Mouse (Mus musculus): ENCODE data around the gene Fh1. TPM values are rescaled to one million over a fixed set of nuclear protein-coding genes. Genes with fewer than 3 reads are reported as not detected.

Gene Fh1
- polyA plus RNA-seq, 1 experiment from 2014 or later: 103 TPM

DNA sequence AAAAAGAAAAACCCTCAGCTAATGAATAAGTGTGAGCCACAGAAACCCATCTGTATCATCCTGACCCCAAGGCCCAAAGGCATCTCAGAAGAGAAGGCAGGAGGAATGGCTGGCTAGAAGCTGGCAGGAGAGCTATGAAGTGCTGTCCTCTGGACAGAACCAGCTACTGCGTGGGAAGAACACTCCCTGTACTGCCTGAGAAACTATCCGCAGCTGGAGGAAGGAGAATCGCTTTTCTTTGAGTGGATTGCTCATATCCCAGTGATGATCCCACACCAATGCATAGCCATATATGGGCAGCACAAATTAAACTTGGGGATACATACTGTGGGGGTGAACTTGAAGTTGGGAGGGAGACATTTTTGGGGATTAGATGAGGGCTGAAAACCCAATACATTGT, 16.7 kb downstream of the Fh1 start:
- Histone ChIP-seq H3K27me3 (ENCODE audit: control insufficient read depth, insufficient read depth, low read length) (no peaks in the 10 kb centered on the region), H3K27ac (replicated peaks) (no peak overlapping the region), H3K9me3 (ENCODE audit: control insufficient read depth, low read length) (no peaks in the 10 kb centered on the region), H3K9ac (ENCODE audit: low read length) (no peak overlapping the region), H3K4me3 (ENCODE audit: low read depth, low read length) (no peak overlapping the region), H3K4me2 (replicated peaks; ENCODE audit: low read depth) (no peak overlapping the region), H3K36me3 (ENCODE audit: control insufficient read depth, insufficient read depth, low read length) (peaks cover 17% of the 10 kb centered on the region), H3K4me1 (replicated peaks; ENCODE audit: control insufficient read depth, insufficient read depth) (no peaks in the 10 kb centered on the region)
- ATAC-seq (ENCODE audit: low FRiP score, low TSS enrichment) (no peak), DNase-seq (ENCODE audit: low spot score) (no peak)
- 89% methylated on average over 3 of the region's 3 CpGs for WGBS
- no peak for TF ChIP-seq EP300 (optimal IDR thresholded peaks at IDR 0.05)

DNA sequence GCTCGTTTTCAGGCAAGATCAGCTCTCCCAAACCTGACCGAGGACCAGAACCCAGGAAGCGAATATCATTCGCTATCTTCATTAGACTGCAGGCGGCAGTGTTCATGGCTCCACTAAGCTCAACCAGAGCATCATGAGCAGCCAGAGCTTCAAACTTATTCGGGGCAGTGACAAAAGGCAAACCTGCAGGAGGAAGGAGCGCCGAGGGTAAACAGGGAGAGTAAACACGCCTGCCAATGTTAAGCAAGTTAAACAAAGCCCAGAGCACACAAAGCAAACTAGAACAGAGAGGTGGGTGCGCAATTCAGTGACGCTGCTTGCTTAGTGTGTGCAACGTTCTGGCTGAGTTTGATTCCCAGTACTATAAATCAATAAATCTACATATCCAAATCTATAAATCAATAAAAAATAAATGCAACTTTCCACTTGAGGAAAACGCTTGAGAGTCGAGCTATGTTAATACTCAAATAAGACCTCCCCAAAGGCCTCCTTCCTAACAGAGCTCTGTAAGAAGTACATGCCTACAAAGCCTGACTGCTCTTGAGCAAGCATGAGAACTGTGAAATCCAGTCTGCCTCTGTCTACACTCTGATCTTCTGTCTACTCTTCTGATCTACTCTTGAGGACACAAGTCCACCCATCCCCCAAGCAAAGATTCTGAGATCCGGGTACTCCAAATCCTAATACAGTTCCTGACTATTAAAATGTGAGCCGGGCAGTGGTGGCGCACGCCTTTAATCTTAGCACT, 17.4 kb downstream of the Fh1 start:
- Histone ChIP-seq H3K9ac (ENCODE audit: low read length) (no peak overlapping the region), H3K4me3 (ENCODE audit: low read depth, low read length) (no peak overlapping the region), H3K36me3 (ENCODE audit: control insufficient read depth, insufficient read depth, low read length) (peaks cover 17% of the 10 kb centered on the region), H3K4me2 (replicated peaks; ENCODE audit: low read depth) (no peak overlapping the region), H3K9me3 (ENCODE audit: control insufficient read depth, low read length) (no peaks in the 10 kb centered on the region), H3K27ac (replicated peaks) (peak overlapping the region; percentile 45; the same call in 1 of the 2 replicates), H3K27me3 (ENCODE audit: control insufficient read depth, insufficient read depth, low read length) (no peaks in the 10 kb centered on the region), H3K4me1 (replicated peaks; ENCODE audit: control insufficient read depth, insufficient read depth) (no peaks in the 10 kb centered on the region)
- DNase-seq (ENCODE audit: low spot score) (peak; percentile 78), ATAC-seq (ENCODE audit: low FRiP score, low TSS enrichment) (peak; percentile 93)
- 62% methylated on average over 18 of the region's 18 CpGs for WGBS
- TF ChIP-seq CTCF (IDR thresholded peaks at IDR 0.05; ENCODE audit: low read depth): peak; percentile 50
- TF ChIP-seq EP300 (optimal IDR thresholded peaks at IDR 0.05): no peak

DNA sequence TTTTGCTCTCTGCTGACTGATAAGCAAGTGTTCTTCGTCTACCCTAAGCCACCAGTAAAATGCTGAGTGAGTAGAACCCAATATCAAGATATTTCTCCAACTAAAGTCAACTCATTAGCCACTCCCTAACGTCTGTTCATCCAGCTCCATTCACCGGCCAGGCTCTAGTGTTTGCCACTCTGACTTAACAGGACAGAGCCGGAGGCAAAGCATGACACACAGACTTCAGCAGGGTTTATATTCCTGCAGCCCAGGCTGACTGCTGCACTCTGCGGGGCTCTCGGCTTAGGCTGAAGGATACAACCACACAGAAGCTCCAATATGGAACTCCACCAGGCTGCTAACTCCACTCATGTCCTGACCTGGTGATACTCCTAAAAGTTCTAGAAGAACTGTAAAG, 18.1 kb downstream of the Fh1 start:
- peaks cover 21% of the 10 kb centered on the region for H3K36me3 ChIP-seq (ENCODE audit: control insufficient read depth, insufficient read depth, low read length)

DNA sequence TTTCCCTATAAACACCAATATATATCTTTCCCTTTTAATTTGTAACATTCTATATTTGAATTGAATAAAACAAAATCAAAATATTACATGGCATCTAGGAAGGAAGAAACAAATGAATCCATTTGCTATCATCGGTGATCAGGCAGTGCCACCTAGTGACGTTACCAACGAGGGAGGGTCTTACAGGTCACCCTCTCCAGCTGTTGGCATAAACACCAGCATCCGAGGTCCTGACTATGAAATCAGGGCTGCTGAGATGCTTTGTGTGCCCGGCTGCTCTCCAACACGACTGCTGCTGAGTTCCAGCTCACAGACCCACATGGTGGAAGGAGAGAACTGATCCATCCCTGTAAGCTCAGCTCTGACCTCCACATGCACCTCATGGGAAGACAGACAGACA, 22.0 kb downstream of the Fh1 start:
- ATAC-seq (ENCODE audit: low FRiP score, low TSS enrichment) (no peak), DNase-seq (ENCODE audit: low spot score) (no peak)
- no peaks in the 10 kb centered on the region for H3K9me3 ChIP-seq (ENCODE audit: control insufficient read depth, low read length)
- WGBS: 64% methylated on average over 6 of the region's 6 CpGs
- no peaks in the 10 kb centered on the region for H3K4me1 ChIP-seq (replicated peaks; ENCODE audit: control insufficient read depth, insufficient read depth)
- H3K9ac ChIP-seq (ENCODE audit: low read length): no peak overlapping the region
- H3K36me3 ChIP-seq (ENCODE audit: control insufficient read depth, insufficient read depth, low read length): peaks cover 21% of the 10 kb centered on the region
- H3K4me3 ChIP-seq (ENCODE audit: low read depth, low read length): no peak overlapping the region
- no peak overlapping the region for H3K4me2 ChIP-seq (replicated peaks; ENCODE audit: low read depth)
- no peak overlapping the region for H3K27ac ChIP-seq (replicated peaks)
- TF ChIP-seq EP300 (optimal IDR thresholded peaks at IDR 0.05) (no peak), CTCF (IDR thresholded peaks at IDR 0.05; ENCODE audit: low read depth) (peak; percentile 60)
- no peaks in the 10 kb centered on the region for H3K27me3 ChIP-seq (ENCODE audit: control insufficient read depth, insufficient read depth, low read length)

More for the DNA sequence above, 18.1 kb downstream of the Fh1 start:
- H3K4me1 ChIP-seq (replicated peaks; ENCODE audit: control insufficient read depth, insufficient read depth): no peaks in the 10 kb centered on the region
- H3K9me3 ChIP-seq (ENCODE audit: control insufficient read depth, low read length): no peaks in the 10 kb centered on the region
- H3K4me3 ChIP-seq (ENCODE audit: low read depth, low read length): no peak overlapping the region
- no peaks in the 10 kb centered on the region for H3K27me3 ChIP-seq (ENCODE audit: control insufficient read depth, insufficient read depth, low read length)
- DNase-seq (ENCODE audit: low spot score) (peak; percentile 44), ATAC-seq (ENCODE audit: low FRiP score, low TSS enrichment) (peak; percentile 68)
- WGBS: 69% methylated on average over 6 of the region's 6 CpGs
- H3K9ac ChIP-seq (ENCODE audit: low read length): no peak overlapping the region
- no peak for TF ChIP-seq EP300 (optimal IDR thresholded peaks at IDR 0.05)
- TF ChIP-seq CTCF (IDR thresholded peaks at IDR 0.05; ENCODE audit: low read depth): no peak
- H3K4me2 ChIP-seq (replicated peaks; ENCODE audit: low read depth): no peak overlapping the region
- peak overlapping the region; percentile 45; the same call in 1 of the 2 replicates for H3K27ac ChIP-seq (replicated peaks)

DNA sequence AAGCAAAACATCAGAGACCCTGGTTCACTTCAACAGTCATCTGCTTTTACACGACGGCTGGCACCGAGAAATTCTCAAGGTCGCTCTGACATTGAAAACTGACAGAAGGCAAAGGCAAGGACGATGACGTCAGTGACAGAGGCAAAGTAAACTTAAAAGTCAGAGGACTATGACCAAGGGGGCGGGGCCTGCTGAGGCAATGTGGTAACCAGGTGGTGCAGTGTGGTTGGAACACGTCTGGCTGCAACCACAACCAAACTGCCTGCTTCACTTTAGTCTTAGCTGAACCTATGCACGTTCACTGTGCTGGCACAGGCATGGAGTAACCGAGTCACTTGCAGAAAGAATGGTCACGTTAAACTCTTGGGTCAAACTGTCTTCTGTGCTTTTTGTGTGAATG, 23.2 kb downstream of the Fh1 start:
- no peaks in the 10 kb centered on the region for H3K9me3 ChIP-seq (ENCODE audit: control insufficient read depth, low read length)
- 80% methylated on average over 11 of the region's 11 CpGs for WGBS
- H3K9ac ChIP-seq (ENCODE audit: low read length): no peak overlapping the region
- H3K36me3 ChIP-seq (ENCODE audit: control insufficient read depth, insufficient read depth, low read length): peaks cover 17% of the 10 kb centered on the region
- ATAC-seq (ENCODE audit: low FRiP score, low TSS enrichment) (peak; percentile 42; the same call in 1 of the 2 replicates), DNase-seq (ENCODE audit: low spot score) (peak; percentile 52)
- no peaks in the 10 kb centered on the region for H3K27me3 ChIP-seq (ENCODE audit: control insufficient read depth, insufficient read depth, low read length)
- no peaks in the 10 kb centered on the region for H3K4me1 ChIP-seq (replicated peaks; ENCODE audit: control insufficient read depth, insufficient read depth)
- H3K4me2 ChIP-seq (replicated peaks; ENCODE audit: low read depth): no peak overlapping the region
- no peak overlapping the region for H3K27ac ChIP-seq (replicated peaks)
- TF ChIP-seq CTCF (IDR thresholded peaks at IDR 0.05; ENCODE audit: low read depth) (no peak), EP300 (optimal IDR thresholded peaks at IDR 0.05) (no peak)
- no peak overlapping the region for H3K4me3 ChIP-seq (ENCODE audit: low read depth, low read length)

DNA sequence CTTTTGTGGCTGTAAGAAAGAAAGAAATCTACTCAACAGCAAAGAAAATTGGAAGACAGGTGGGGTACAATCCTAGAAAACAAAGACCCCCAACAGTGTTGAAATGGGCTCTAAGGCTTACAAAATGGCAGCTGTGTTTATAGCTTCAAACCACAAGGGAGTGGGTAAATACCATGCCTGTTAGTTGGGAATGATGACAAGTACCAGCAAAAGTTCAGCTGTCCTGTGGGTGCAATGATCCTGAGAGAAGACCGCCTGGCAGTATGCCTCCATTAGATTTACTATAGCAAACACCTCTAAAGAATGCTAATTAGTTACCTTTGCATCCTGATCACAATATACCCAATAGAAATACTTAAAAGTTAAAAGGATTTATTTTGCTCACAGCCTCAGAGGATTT, 32.6 kb downstream of the Fh1 start:
- Histone ChIP-seq H3K9ac (ENCODE audit: low read length) (no peak overlapping the region), H3K4me1 (replicated peaks; ENCODE audit: control insufficient read depth, insufficient read depth) (no peaks in the 10 kb centered on the region), H3K4me3 (ENCODE audit: low read depth, low read length) (no peak overlapping the region), H3K4me2 (replicated peaks; ENCODE audit: low read depth) (no peak overlapping the region), H3K27me3 (ENCODE audit: control insufficient read depth, insufficient read depth, low read length) (no peaks in the 10 kb centered on the region), H3K36me3 (ENCODE audit: control insufficient read depth, insufficient read depth, low read length) (no peaks in the 10 kb centered on the region), H3K27ac (replicated peaks) (no peak overlapping the region), H3K9me3 (ENCODE audit: control insufficient read depth, low read length) (no peaks in the 10 kb centered on the region)
- 91% methylated on average over 1 of the region's 1 CpGs for WGBS
- DNase-seq (ENCODE audit: low spot score): no peak
- TF ChIP-seq CTCF (IDR thresholded peaks at IDR 0.05; ENCODE audit: low read depth) (no peak), EP300 (optimal IDR thresholded peaks at IDR 0.05) (no peak)
- ATAC-seq (ENCODE audit: low FRiP score, low TSS enrichment): no peak
